Mouse (Mus musculus): Measurements from ENCODE around the gene Tfap2c. TPM values are rescaled to one million over a fixed set of nuclear protein-coding genes. Genes with fewer than 3 reads are reported as not detected.

The Tfap2c gene
- polyA plus RNA-seq, 1 experiment, result not detected

DNA sequence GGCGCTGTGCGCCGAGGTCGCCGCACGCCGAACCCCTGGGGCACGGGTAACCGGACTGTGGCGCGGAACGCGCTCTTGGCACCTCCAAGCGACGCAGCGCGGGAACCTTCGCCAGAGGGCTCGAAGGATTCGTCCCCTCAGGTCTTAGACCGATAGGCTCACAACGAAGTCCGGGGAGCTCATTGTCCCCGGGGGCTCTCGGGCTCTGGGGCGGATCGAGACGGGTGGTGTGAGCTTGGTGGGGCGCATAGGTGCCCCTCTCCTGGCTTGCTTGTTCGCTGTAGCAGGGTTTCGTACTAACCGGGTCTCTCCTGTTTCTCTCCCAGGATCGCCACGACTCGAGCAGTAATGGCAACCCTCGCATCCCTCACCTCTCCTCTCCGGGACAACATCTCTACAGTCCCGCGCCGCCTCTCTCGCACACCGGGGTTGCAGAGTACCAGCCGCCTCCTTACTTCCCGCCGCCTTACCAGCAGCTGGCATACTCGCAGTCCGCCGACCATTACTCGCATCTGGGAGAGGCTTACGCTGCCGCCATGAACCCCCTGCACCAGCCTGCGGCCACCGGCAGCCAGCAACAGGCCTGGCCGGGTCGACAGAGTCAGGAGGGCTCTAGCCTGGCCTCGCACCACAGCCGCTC lies 1.8 kb downstream of the Tfap2c start:
- peaks cover 2% of the 10 kb centered on the region for H3K4me1 ChIP-seq (ENCODE audit: control insufficient read depth, insufficient read depth, insufficient read length)
- WGBS, result 8% methylated on average over 57 of the region's 57 CpGs
- TF ChIP-seq POLR2A (IDR thresholded peaks at IDR 0.05; ENCODE audit: low read depth, low read length) (no peak), CTCF (IDR thresholded peaks at IDR 0.05; ENCODE audit: extremely low read depth, insufficient read depth, insufficient read length, insufficient replicate concordance) (no peak)
- no peaks in the 10 kb centered on the region for H3K36me3 ChIP-seq (ENCODE audit: control insufficient read depth, insufficient read depth, low read length)
- DNase-seq (ENCODE audit: low read depth in 1 of 2, low spot score in 2 of 2), result no peak
- no peak overlapping the region for H3K4me3 ChIP-seq (ENCODE audit: extremely low read depth, insufficient read depth, insufficient read length)
- H3K27me3 ChIP-seq (ENCODE audit: control insufficient read depth, insufficient read depth, low read length), result peaks cover 34% of the 10 kb centered on the region
- H3K27ac ChIP-seq (ENCODE audit: insufficient read depth, low read length), result no peak overlapping the region

DNA sequence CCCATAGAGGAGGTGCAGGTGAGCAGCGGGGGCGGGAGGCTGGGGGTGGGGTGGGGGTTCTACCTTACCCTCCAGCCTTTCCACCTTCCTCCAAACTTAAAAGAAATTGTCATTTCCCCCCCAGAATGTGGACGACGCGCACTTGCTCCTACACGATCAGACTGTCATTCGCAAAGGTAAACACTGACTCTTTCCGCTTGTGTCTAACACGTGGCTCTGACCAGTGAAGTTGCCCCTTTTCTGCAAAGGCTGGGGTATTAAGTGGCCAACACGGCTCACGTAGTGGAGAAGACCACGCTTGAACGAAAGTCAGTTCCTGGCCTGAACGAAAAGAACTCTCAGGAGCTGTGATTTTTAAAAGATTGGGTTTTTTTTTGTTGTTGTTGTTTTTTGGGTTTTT lies 2.5 kb downstream of the Tfap2c start:
- Histone ChIP-seq H3K27me3 (ENCODE audit: control insufficient read depth, insufficient read depth, low read length) (peaks cover 32% of the 10 kb centered on the region), H3K4me3 (ENCODE audit: extremely low read depth, insufficient read depth, insufficient read length) (no peak overlapping the region), H3K27ac (ENCODE audit: insufficient read depth, low read length) (no peak overlapping the region), H3K36me3 (ENCODE audit: control insufficient read depth, insufficient read depth, low read length) (no peaks in the 10 kb centered on the region), H3K4me1 (ENCODE audit: control insufficient read depth, insufficient read depth, insufficient read length) (peaks cover 2% of the 10 kb centered on the region)
- no peak for TF ChIP-seq POLR2A (IDR thresholded peaks at IDR 0.05; ENCODE audit: low read depth, low read length)
- TF ChIP-seq CTCF (IDR thresholded peaks at IDR 0.05; ENCODE audit: extremely low read depth, insufficient read depth, insufficient read length, insufficient replicate concordance), result no peak
- no peak for DNase-seq (ENCODE audit: low read depth in 1 of 2, low spot score in 2 of 2)
- 10% methylated on average over 14 of the region's 14 CpGs for WGBS

DNA sequence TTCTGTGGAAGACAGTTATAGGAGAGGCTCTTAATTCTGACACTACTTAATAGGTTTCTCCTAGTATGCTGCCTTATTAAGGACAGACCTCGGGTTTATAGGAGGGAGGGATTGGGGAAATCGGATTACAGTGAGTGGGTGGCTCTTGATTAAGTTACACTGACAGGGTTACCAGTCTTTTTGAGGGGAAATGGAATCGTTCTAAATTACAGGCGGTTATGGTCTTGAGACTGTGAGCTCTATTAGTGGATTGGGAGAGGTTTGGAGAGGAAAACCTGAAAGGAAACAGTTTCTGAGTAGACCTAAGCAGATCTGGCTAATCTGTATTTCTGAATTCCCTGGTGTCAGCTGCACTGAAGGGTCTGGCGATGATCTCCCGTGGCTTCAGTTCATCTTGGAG lies 3.3 kb downstream of the Tfap2c start:
- no peak for DNase-seq (ENCODE audit: low read depth in 1 of 2, low spot score in 2 of 2)
- Histone ChIP-seq H3K27me3 (ENCODE audit: control insufficient read depth, insufficient read depth, low read length) (peaks cover 25% of the 10 kb centered on the region), H3K36me3 (ENCODE audit: control insufficient read depth, insufficient read depth, low read length) (no peaks in the 10 kb centered on the region), H3K4me3 (ENCODE audit: extremely low read depth, insufficient read depth, insufficient read length) (no peak overlapping the region), H3K4me1 (ENCODE audit: control insufficient read depth, insufficient read depth, insufficient read length) (peaks cover 2% of the 10 kb centered on the region), H3K27ac (ENCODE audit: insufficient read depth, low read length) (no peak overlapping the region)
- TF ChIP-seq POLR2A (IDR thresholded peaks at IDR 0.05; ENCODE audit: low read depth, low read length) (no peak), CTCF (IDR thresholded peaks at IDR 0.05; ENCODE audit: extremely low read depth, insufficient read depth, insufficient read length, insufficient replicate concordance) (no peak)
- 13% methylated on average over 6 of the region's 6 CpGs for WGBS

DNA sequence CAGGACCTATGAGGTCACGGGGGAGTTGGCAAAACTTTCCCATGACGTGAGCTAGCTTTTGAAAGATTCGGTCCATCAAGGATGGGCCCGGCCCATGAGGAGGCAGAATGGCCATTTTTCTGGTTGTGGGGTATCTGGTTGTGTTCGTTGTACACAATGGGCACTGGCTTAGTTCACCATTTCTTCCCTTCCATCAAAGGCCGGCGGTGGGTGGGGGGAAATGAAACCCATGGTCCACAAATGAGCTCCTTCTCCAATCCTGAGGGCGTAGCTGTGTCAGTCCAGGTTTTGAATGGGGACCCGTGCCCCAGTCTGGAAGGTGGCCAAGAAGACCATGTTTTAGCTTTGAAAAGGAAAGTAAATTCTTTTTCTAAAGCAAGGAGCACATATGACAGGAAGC lies 4.8 kb downstream of the Tfap2c start:
- DNase-seq (ENCODE audit: low read depth in 1 of 2, low spot score in 2 of 2), result no peak
- H3K27me3 ChIP-seq (ENCODE audit: control insufficient read depth, insufficient read depth, low read length), result peaks cover 18% of the 10 kb centered on the region
- 63% methylated on average over 9 of the region's 9 CpGs for WGBS
- H3K4me3 ChIP-seq (ENCODE audit: extremely low read depth, insufficient read depth, insufficient read length), result no peak overlapping the region
- H3K36me3 ChIP-seq (ENCODE audit: control insufficient read depth, insufficient read depth, low read length), result no peaks in the 10 kb centered on the region
- TF ChIP-seq POLR2A (IDR thresholded peaks at IDR 0.05; ENCODE audit: low read depth, low read length), result no peak
- no peak for TF ChIP-seq CTCF (IDR thresholded peaks at IDR 0.05; ENCODE audit: extremely low read depth, insufficient read depth, insufficient read length, insufficient replicate concordance)
- H3K27ac ChIP-seq (ENCODE audit: insufficient read depth, low read length), result no peak overlapping the region
- H3K4me1 ChIP-seq (ENCODE audit: control insufficient read depth, insufficient read depth, insufficient read length), result peaks cover under 1% of the 10 kb centered on the region

DNA sequence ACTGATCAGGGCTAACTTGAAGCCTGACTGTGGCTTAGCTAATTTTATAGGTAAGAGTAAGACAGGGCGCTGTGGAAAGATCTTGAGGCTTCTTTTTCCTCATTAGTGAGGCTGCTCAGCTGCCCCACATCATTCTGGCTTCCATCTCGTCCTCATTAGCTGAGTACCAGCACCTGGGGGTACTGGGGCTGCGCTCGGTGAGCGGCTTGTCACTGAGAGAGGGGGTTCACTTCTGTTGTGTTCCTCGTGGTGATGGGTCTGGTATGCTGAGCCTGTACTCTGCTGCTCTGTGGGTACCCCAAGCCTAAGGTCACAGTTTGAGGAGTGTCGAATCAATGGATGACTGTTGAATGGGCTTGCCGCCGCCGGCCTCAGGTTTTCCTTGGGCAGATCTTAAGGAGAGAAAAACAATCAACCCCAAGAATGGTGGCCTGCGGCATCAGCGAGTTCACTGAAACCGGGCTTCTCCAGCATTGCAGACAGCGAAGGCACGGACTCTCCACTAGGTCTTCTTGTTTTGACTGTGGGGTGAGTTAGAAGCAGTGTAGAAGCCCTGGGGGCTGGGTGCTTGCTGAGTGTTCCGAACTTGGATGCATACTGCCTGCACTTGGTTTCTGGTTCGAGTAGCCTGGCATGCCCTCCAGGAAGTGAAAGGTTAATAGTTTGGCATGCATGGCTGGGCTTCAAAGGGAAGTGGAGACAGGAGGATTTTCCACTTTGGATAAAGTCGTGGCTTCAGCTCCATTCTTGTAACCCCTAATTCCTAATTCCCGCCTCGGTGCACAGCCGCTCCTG lies 9.5 kb downstream of the Tfap2c start:
- WGBS, result 64% methylated on average over 21 of the region's 21 CpGs

DNA sequence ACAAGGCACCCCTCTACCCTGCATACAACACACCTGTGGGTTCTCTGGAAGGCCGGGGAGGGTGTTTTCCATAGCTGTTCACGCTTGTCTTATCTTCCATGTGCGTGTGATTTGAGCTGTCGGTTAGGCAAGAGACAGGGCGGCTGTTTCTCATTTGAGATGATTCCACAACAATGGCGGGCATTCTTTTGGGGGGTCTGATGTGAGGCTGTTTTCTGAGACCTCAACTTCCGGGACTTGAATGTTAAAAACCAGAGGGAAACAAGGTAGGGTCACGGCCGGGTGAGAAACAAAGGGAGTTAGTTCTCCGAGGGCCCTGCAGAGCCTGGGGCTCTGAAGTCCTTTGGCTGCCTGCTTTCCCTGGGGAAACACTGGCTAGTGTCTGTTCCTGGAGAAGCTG lies 11.6 kb downstream of the Tfap2c start:
- WGBS, result 60% methylated on average over 10 of the region's 10 CpGs
- DNase-seq (ENCODE audit: low read depth in 1 of 2, low spot score in 2 of 2), result no peak
- Histone ChIP-seq H3K4me3 (ENCODE audit: extremely low read depth, insufficient read depth, insufficient read length) (no peak overlapping the region), H3K27me3 (ENCODE audit: control insufficient read depth, insufficient read depth, low read length) (no peaks in the 10 kb centered on the region), H3K27ac (ENCODE audit: insufficient read depth, low read length) (no peak overlapping the region), H3K4me1 (ENCODE audit: control insufficient read depth, insufficient read depth, insufficient read length) (no peaks in the 10 kb centered on the region), H3K36me3 (ENCODE audit: control insufficient read depth, insufficient read depth, low read length) (no peaks in the 10 kb centered on the region)
- TF ChIP-seq CTCF (IDR thresholded peaks at IDR 0.05; ENCODE audit: extremely low read depth, insufficient read depth, insufficient read length, insufficient replicate concordance) (no peak), POLR2A (IDR thresholded peaks at IDR 0.05; ENCODE audit: low read depth, low read length) (no peak)

More for the DNA sequence above, 9.5 kb downstream of the Tfap2c start:
- no peak for TF ChIP-seq CTCF (IDR thresholded peaks at IDR 0.05; ENCODE audit: extremely low read depth, insufficient read depth, insufficient read length, insufficient replicate concordance)
- no peak for TF ChIP-seq POLR2A (IDR thresholded peaks at IDR 0.05; ENCODE audit: low read depth, low read length)
- Histone ChIP-seq H3K27me3 (ENCODE audit: control insufficient read depth, insufficient read depth, low read length) (no peaks in the 10 kb centered on the region), H3K36me3 (ENCODE audit: control insufficient read depth, insufficient read depth, low read length) (no peaks in the 10 kb centered on the region), H3K4me1 (ENCODE audit: control insufficient read depth, insufficient read depth, insufficient read length) (no peaks in the 10 kb centered on the region), H3K4me3 (ENCODE audit: extremely low read depth, insufficient read depth, insufficient read length) (no peak overlapping the region), H3K27ac (ENCODE audit: insufficient read depth, low read length) (no peak overlapping the region)
- DNase-seq (ENCODE audit: low read depth in 1 of 2, low spot score in 2 of 2), result no peak

DNA sequence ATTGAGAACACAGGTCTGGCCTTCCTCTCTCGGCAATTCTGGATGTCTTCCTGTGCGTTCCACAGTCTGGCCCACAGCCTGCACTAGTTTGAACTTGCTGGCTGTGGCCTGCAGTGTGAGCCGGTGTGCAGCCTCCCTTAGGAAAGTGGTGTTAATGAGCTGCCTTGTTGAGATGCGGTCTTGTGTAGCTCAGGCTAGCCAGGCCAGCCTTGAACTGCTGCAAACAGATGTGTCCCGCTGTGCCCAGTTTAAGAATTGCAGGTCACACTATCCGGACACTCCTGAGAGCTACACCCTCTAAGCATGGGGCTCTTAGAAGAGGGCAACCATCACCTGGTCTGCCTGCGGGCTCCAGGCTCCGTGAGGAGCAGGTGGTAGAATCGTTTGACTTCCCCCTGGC lies 18.4 kb downstream of the Tfap2c start:
- 84% methylated on average over 9 of the region's 9 CpGs for WGBS
- no peaks in the 10 kb centered on the region for H3K4me1 ChIP-seq (ENCODE audit: control insufficient read depth, insufficient read depth, insufficient read length)
- TF ChIP-seq POLR2A (IDR thresholded peaks at IDR 0.05; ENCODE audit: low read depth, low read length) (no peak), CTCF (IDR thresholded peaks at IDR 0.05; ENCODE audit: extremely low read depth, insufficient read depth, insufficient read length, insufficient replicate concordance) (no peak)
- H3K4me3 ChIP-seq (ENCODE audit: extremely low read depth, insufficient read depth, insufficient read length), result no peak overlapping the region
- no peaks in the 10 kb centered on the region for H3K36me3 ChIP-seq (ENCODE audit: control insufficient read depth, insufficient read depth, low read length)
- H3K27ac ChIP-seq (ENCODE audit: insufficient read depth, low read length), result no peak overlapping the region
- no peaks in the 10 kb centered on the region for H3K27me3 ChIP-seq (ENCODE audit: control insufficient read depth, insufficient read depth, low read length)
- no peak for DNase-seq (ENCODE audit: low read depth in 1 of 2, low spot score in 2 of 2)

All from spleen, adult 2 months (tissue).